Mouse (Mus musculus) embryonic facial prominence, embryonic 15.5 days (tissue): ENCODE results near the gene Pptc7. TPM values are rescaled to one million over a fixed set of nuclear protein-coding genes. Genes with fewer than 3 reads are reported as not detected.
A peak's percentile ranks its signal among the peaks of the same experiment; 100 is the strongest.

Source experiments
- ATAC-seq: fragments of 200-750 bp; cut with Nextera tagmentation; 2 replicates; pipeline ENCODE4 v1.8.0; 2017; ENCODE audit warnings: low read depth, moderate TSS enrichment; ENCODE audit not compliant: insufficient number of reproducible peaks, low FRiP score, low TSS enrichment
- H3K27ac ChIP-seq: fragments of 300-500 bp; sonication (generic); replicated peaks from 2 replicates; pipeline ENCODE4 v1.5.1; 2015; ENCODE audit warnings: mild to moderate bottlenecking, inconsistent platforms
- H3K27me3 ChIP-seq: fragments of 300-500 bp; sonication (generic); 2 replicates; pipeline ENCODE4 v1.6.1; 2015; ENCODE audit warnings: inconsistent platforms
- H3K36me3 ChIP-seq: fragments of 300-500 bp; sonication (generic); 2 replicates; pipeline ENCODE4 v1.6.1; 2015; ENCODE audit warnings: mild to moderate bottlenecking, inconsistent platforms
- H3K4me1 ChIP-seq: fragments of 300-500 bp; sonication (generic); 2 replicates; pipeline ENCODE4 v1.6.1; 2015; ENCODE audit warnings: inconsistent platforms
- H3K4me2 ChIP-seq: fragments of 300-500 bp; sonication (generic); replicated peaks from 2 replicates; pipeline ENCODE4 v1.6.1; 2015; ENCODE audit warnings: mild to moderate bottlenecking, inconsistent platforms
- H3K4me3 ChIP-seq: fragments of 300-500 bp; sonication (generic); replicated peaks from 2 replicates; pipeline ENCODE4 v1.5.1; 2015; ENCODE audit warnings: mild to moderate bottlenecking, inconsistent platforms
- H3K9ac ChIP-seq: fragments of 300-500 bp; sonication (generic); 2 replicates; pipeline ENCODE4 v1.6.1; 2015; ENCODE audit warnings: inconsistent platforms
- H3K9me3 ChIP-seq: fragments of 300-500 bp; sonication (generic); replicated peaks from 2 replicates; pipeline ENCODE4 v1.6.1; 2016; ENCODE audit warnings: inconsistent platforms
- WGBS: fragments of 180-500 bp; shearing (Covaris S2); methylation state at CpG from one replicate; pipeline ENCODE4 v1.1.7; 2015; 5-methylcytosine and 5-hydroxymethylcytosine counted together
- polyA plus RNA-seq: library from polyadenylated mRNA; unstranded; fragments of >200 nt; fragmentation: Nextera tagmentation; extraction: Ambion mirVana; gene quantifications from 2 replicates; pipeline ENCODE4 v1.2.1, GENCODE M21; 2015

The Pptc7 gene
- 8.0 and 9.5 TPM in 2 replicates for polyA plus RNA-seq

DNA sequence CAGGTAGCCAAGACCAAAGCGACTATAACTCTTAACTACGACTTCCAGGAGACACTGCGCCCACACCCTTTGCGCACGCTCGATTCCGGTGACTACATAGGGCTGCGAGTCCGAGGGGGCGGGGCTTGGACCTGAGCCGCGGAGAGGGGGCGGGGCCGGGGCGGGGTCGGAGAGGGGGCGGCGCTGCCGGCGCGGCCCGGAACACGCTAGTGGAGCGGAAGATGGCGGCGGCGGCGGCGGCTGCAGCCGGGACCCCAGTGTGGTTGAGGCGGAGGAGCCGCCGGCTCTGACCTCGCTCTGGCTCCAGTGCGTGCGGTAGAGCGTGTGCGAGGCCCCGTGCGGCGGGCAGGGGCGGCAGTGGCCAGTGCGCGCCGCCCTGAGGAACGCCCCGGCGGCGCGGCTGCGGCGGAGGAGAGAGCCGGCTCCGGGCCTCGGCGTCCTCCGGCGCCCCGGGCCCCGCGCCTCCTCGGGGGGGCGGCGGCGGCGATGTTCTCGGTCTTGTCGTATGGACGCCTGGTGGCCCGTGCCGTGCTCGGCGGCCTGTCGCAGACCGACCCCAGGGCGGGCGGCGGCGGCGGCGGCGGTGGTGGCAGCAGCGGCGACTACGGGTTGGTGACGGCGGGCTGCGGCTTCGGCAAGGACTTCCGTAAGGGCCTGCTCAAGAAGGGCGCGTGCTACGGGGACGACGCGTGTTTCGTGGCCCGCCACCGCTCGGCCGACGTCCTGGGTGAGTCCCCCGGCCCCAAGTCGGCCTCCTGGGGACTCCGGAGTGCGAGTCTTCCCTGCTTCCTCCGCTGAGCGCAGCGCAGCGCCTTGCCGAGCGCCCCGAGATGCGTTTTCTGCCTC is at the start of gene Pptc7:
Gene Pptc7 (plus strand): TSS at position 183 of the 846 bp plus-strand sequence.
- peak within 1 kb of the TSS; percentile 72 for H3K9ac ChIP-seq
- H3K27me3 ChIP-seq: no peaks in the 10 kb centered on the region
- H3K4me2 ChIP-seq: peak within 1 kb of the TSS; percentile 90
- WGBS: 1% methylated on average over 102 of the region's 114 CpGs
- H3K4me3 ChIP-seq: peak within 1 kb of the TSS; percentile 95
- peaks cover 36% of the 10 kb centered on the region for H3K4me1 ChIP-seq
- H3K27ac ChIP-seq: peak within 1 kb of the TSS; percentile 73; the same call in 1 of the 2 replicates
- ATAC-seq: peak; percentile 92
- no peaks in the 10 kb centered on the region for H3K36me3 ChIP-seq
- no peaks in the 10 kb centered on the region for H3K9me3 ChIP-seq

DNA sequence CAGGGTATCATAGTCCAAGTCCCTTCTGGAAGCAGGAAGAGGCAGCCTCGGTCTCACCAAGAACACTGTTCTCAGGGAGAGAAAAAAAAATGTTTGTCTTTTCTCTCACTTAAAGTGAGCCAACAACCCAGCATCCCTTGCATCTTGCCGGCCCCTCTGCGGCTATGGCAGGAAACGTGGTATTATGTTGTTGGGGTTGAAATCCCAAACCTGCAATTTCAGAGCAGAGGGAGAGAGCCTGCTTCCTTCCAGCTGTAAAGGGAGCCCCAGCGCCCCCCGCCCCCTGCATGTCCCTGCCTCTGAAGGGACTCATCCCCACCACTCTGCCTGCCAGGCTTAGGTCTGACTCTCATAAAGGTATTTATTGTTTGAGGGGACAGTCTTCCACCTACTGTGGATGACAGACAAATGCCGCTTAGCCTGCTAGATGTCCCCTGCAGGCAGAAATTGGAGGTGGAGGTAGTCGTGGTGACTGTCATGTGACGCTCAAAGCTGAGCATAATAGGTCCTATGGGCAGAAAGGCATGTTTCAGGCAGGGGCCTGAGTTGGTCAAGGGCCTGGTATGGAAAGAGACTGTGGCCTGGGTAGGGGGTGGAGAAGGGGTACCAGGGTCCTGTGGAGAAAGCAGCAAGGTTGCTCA is 48.8 kb upstream of the Pptc7 start:
- WGBS: 16% methylated on average over 9 of the region's 9 CpGs
- ATAC-seq: 0 out of 2 replicates have a peak, but pooled peaks have one; percentile 32
- H3K36me3 ChIP-seq: no peaks in the 10 kb centered on the region
- H3K27ac ChIP-seq: peak overlapping the region; percentile 86
- H3K4me2 ChIP-seq: peak overlapping the region; percentile 17; the same call in 1 of the 2 replicates
- H3K4me3 ChIP-seq: no peak overlapping the region
- H3K27me3 ChIP-seq: no peaks in the 10 kb centered on the region
- H3K4me1 ChIP-seq: peaks cover 60% of the 10 kb centered on the region
- no peak overlapping the region; the same call in 1 of the 2 replicates for H3K9ac ChIP-seq
- H3K9me3 ChIP-seq: no peaks in the 10 kb centered on the region

DNA sequence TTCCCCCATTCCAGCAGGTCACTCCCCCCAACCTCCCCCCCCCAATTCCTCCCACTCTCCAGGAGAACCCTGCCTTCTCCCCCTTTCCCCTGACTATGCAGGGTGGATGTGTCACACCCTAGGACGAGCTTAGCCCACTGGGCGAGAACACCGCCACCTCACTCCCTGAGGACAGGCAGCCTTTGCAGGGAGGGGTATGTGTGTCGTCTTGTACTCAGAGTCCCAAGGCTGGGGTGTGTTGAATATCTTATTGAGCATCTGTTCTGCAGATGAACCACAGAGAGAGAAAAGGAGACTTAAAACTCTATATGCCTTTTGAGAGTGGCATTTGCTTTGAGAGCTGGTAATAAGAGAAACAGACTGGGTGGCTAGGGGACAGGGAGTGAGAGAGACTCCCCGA is 47.0 kb upstream of the Pptc7 start:
- Histone ChIP-seq H3K27ac (peak overlapping the region; percentile 80), H3K4me1 (peaks cover 64% of the 10 kb centered on the region), H3K4me2 (no peak overlapping the region), H3K9me3 (no peaks in the 10 kb centered on the region), H3K4me3 (no peak overlapping the region), H3K27me3 (no peaks in the 10 kb centered on the region), H3K9ac (no peak overlapping the region), H3K36me3 (peaks cover 7% of the 10 kb centered on the region; the same call in 1 of the 2 replicates)
- WGBS: 29% methylated on average over 5 of the region's 5 CpGs
- no peak for ATAC-seq

DNA sequence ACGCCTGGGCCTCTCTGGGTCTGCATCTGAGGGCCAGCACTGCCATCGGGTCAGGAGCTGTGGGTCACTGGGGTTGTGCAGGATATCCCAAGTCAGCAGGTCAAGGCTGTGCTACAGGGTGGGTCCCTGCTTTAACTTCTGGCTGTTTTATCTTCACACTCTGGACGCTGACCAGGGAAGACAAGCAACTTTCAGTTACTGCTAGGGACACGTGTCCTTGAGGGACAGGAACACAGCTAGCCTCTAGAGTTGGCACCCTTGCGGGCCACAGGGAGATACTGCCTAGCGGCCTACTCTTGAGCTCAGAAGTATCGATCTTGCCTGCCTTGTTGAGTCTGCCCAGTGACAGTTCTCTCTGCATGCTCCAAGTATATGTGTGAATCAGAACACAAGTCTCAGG is 44.5 kb upstream of the Pptc7 start:
- peaks cover 49% of the 10 kb centered on the region for H3K4me1 ChIP-seq
- WGBS: 70% methylated on average over 7 of the region's 7 CpGs
- H3K9ac ChIP-seq: no peak overlapping the region
- no peak for ATAC-seq
- H3K36me3 ChIP-seq: peaks cover 14% of the 10 kb centered on the region; the same call in 1 of the 2 replicates
- no peak overlapping the region for H3K27ac ChIP-seq
- no peak overlapping the region for H3K4me3 ChIP-seq
- no peak overlapping the region for H3K4me2 ChIP-seq
- no peaks in the 10 kb centered on the region for H3K9me3 ChIP-seq
- no peaks in the 10 kb centered on the region for H3K27me3 ChIP-seq

DNA sequence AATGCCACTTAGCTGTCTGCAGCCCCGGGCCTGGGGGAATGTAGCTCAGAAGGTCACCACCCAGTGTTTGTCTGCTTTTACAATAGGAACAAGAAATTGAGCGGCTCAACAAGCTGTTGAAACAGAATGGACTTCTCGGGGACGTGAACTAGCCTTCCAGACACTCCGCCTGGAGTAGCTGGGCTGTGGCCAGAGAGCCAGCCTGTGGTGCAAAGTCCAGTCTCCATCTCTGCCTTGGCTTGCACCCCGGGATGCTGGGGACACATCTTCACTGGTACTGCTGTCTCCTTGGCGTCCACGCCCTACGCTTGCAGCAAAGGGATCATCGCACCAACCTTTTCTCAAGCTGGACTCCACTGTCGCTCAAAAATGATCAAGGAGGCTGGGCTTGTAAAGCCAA is 43.6 kb upstream of the Pptc7 start:
- Histone ChIP-seq H3K9me3 (no peaks in the 10 kb centered on the region), H3K27me3 (no peaks in the 10 kb centered on the region), H3K4me3 (no peak overlapping the region), H3K36me3 (peaks cover 14% of the 10 kb centered on the region; the same call in 1 of the 2 replicates), H3K4me2 (no peak overlapping the region), H3K4me1 (peaks cover 40% of the 10 kb centered on the region), H3K9ac (no peak overlapping the region), H3K27ac (no peak overlapping the region)
- WGBS: 91% methylated on average over 11 of the region's 11 CpGs
- ATAC-seq: no peak

DNA sequence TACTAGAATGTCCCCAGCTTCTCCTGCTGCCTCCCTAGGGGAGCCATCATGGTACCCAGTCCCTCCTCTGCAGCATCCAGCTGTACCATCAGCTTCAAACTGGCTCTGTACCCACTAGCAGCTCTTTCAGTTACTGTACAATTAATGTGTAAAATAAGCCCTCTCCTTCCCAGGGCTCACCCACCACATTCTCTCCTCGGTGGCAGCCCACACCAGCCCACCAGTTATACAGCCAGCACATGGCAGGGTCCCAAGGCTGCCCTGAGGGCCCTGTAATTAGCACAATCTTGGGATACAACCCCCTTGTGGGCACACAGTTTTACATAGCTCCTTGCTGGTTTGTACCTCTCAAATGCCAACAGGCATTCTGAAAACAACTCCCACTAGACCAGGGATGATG is 43.2 kb upstream of the Pptc7 start:
- Histone ChIP-seq H3K27me3 (no peaks in the 10 kb centered on the region), H3K9ac (no peak overlapping the region), H3K9me3 (no peaks in the 10 kb centered on the region), H3K4me3 (no peak overlapping the region), H3K4me2 (no peak overlapping the region), H3K4me1 (peaks cover 36% of the 10 kb centered on the region), H3K36me3 (peaks cover 14% of the 10 kb centered on the region; the same call in 1 of the 2 replicates), H3K27ac (0 out of 2 replicates have a peak overlapping the region, but pooled peaks have one; percentile 14)
- peak; percentile 62; the same call in 1 of the 2 replicates for ATAC-seq
- 61% methylated on average over 1 of the region's 1 CpGs for WGBS

DNA sequence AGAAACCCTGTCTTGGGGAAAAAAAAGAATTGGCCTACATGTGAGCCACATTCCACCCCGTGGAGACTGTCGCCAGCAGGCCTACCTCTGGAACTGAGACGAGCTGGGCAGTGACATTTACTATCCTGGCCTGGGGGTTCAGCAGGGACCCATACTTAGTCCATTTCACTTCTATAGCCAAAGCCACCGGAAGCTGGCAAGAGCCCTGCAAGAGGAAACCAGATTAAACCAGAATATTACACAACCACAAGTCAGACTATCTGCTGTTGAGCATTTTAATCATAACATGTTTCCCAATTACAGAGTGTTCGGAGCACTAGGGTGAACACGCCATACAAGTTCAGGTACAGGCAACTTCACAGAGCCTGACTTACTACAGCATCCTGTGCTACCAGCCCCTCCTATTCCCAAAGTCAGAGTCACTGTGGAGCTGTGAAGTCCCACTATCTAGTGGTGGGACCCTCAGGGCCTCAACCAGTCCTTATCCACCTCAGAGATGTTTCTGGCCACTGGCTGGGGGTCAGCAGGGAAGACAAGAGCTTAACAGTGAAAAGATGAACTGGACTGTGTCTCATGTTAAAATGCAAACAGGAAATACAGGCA is 41.5 kb upstream of the Pptc7 start:
- no peak for ATAC-seq
- Histone ChIP-seq H3K4me2 (no peak overlapping the region), H3K27me3 (no peaks in the 10 kb centered on the region), H3K4me1 (peaks cover 26% of the 10 kb centered on the region), H3K9me3 (no peaks in the 10 kb centered on the region), H3K36me3 (peaks cover 23% of the 10 kb centered on the region), H3K9ac (no peak overlapping the region), H3K27ac (no peak overlapping the region), H3K4me3 (no peak overlapping the region)
- 75% methylated on average over 6 of the region's 6 CpGs for WGBS

DNA sequence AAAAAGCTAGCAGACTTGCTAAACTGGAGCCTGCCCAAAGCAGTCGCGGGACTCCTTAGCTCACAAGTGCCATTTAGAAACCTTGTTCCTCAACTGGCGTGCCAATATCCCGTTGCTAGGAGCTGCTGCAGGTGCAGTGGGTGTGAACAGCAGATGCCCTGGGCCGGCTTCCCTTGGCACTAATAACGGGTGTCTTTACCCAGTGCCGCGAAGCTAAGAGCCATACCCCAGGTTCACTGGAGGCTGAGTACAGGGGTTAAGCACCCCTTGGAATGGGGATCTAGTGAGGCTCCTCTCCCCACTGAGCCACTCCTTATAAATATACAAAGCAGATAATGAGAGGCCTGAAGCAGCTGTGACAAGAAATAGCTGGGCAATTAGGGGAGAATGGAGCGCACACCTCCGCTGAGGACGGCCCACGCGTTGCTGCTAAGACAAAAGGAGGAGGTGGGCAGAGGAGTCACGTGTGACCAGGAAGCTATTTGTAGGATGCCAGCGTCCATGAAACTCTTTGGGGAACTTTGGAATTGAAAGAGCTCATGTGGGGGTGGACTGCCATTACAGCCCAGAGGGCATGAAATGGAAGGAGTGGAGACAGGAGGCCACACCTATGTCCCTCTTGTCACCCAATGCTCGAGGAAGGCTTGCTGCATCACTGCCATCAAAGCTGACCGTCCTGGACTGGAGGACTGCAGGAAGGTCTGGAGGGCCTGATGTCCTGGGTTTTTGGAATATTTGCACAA is 40.2 kb upstream of the Pptc7 start:
- Histone ChIP-seq H3K27me3 (no peaks in the 10 kb centered on the region), H3K9ac (no peak overlapping the region), H3K4me2 (no peak overlapping the region), H3K9me3 (no peaks in the 10 kb centered on the region), H3K4me1 (peaks cover 19% of the 10 kb centered on the region), H3K27ac (no peak overlapping the region), H3K36me3 (peaks cover 36% of the 10 kb centered on the region), H3K4me3 (no peak overlapping the region)
- no peak for ATAC-seq
- WGBS: 77% methylated on average over 17 of the region's 17 CpGs

DNA sequence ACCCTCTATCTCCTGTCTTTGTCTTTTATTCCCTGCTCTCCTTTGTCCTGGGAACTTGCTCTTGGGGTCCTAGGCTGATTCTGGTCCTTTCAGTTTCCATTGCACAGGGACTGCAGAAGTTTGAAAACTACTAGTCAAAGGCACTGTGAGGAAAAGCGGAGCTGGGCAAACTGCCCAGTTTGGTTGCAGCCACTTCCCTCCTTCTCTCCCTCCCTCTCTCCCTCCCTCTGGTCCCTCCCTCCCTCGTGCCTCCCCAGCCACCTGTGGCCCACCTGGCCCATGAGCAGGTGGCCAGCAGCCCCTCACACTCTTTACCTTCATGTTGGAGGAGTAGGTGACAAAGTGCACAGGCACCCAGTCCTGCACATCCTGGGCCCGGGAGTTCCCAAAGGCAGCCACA is 39.0 kb upstream of the Pptc7 start:
- Histone ChIP-seq H3K36me3 (peaks cover 42% of the 10 kb centered on the region), H3K27ac (no peak overlapping the region)

DNA sequence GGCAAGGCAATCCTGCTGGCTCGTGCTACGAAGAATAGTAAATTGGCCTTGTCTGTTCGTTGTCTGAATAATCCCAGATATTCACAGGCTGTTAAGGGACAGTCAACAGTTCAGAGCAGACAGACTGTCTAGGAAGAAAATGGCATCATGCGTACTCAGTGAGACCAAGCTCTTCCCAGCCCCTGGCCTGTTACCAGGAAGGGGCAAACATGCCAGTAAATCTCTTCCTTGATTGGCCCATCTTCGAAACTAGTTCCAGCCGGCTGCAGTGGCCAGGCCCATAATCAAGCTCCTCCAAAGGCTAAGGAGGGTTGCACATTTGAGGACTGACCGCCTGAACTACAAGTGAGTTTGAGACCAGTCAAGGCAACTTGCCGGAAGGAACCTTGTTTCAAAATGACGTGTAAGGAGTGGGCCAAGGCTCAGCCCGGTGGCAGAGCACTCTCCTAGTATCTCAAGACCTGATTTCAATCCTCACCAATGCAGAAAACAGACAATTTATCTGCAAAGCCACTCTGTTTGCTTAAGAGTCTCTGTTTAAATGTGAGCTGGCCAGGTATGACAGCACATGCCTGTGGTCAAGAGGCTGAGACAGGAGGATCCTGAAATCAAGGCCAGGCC is 37.5 kb upstream of the Pptc7 start:
- Histone ChIP-seq H3K27me3 (no peaks in the 10 kb centered on the region), H3K4me3 (no peak overlapping the region), H3K9ac (no peak overlapping the region), H3K27ac (no peak overlapping the region), H3K4me1 (0 out of 2 replicates have a peak, but pooled peaks cover 4% of the 10 kb centered on the region), H3K36me3 (peaks cover 44% of the 10 kb centered on the region), H3K4me2 (no peak overlapping the region), H3K9me3 (no peaks in the 10 kb centered on the region)
- 82% methylated on average over 10 of the region's 10 CpGs for WGBS
- no peak for ATAC-seq

More for the DNA sequence above, 39.0 kb upstream of the Pptc7 start:
- no peak for ATAC-seq
- H3K4me3 ChIP-seq: no peak overlapping the region
- H3K9ac ChIP-seq: no peak overlapping the region
- 0 out of 2 replicates have a peak, but pooled peaks cover 9% of the 10 kb centered on the region for H3K4me1 ChIP-seq
- H3K4me2 ChIP-seq: no peak overlapping the region
- WGBS: 63% methylated on average over 3 of the region's 3 CpGs
- H3K27me3 ChIP-seq: no peaks in the 10 kb centered on the region
- no peaks in the 10 kb centered on the region for H3K9me3 ChIP-seq
